Mouse (Mus musculus): ENCODE measurements at regions not wholly inside any gene's neighbourhood (a gene's known extent, or its start where the extent isn't known, plus 50 kb on each side); places are given as distances from the start of the nearest gene placed in this dataset.

DNA sequence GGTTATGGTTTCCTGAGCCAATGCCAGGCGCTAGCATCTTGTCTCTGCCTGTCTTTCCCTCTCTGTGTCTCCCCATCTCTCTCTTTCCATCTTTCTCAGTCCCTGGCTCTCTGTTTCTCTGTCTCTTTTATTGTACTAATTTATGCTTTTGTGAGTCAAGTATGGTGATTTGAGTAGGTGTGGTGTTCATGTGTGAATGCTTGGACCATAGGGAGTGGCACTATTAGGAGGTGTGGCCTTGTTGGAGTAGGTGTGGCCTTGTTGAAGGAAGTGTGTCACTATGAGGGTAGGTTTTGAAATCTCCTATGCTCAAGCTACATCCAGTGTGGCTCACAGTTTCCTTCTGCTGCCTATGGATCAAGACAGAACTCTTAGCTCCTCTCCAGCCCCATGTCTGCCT is 171.3 kb downstream of the Uaca start:
- H3K9ac ChIP-seq (ENCODE audit: insufficient read depth, low read depth), result no peak overlapping the region
- no peak for DNase-seq (ENCODE audit: extremely low read depth)
- peaks cover 0 to 7% of the 10 kb centered on the region in 2 experiments; a peak in 2 of 4 replicates for H3K4me1 ChIP-seq (ENCODE audit: control insufficient read depth in 1 of 2, insufficient read depth in 2 of 2)
- no peak overlapping the region for H3K4me2 ChIP-seq (ENCODE audit: insufficient read depth, low read depth, poor library complexity, severe bottlenecking)
- dilution Hi-C loops (cut with MboI; ENCODE audit: extremely low pct_ligation_motif_present, extremely low pct_unique_long_range_greater_than_20kb, low sequenced_read_pairs), result no loop called here
- in situ Hi-C loops (cut with MboI; ENCODE audit: low pct_ligation_motif_present, low pct_unique_long_range_greater_than_20kb, low sequenced_read_pairs), result no loop called here
- H3K27ac ChIP-seq (ENCODE audit: insufficient read depth, low read depth), result no peak overlapping the region
- H3K27me3 ChIP-seq (replicated peaks), result peaks cover 14% of the 10 kb centered on the region
- H3K4me3 ChIP-seq (replicated peaks in 1 of 3; ENCODE audit: low read depth in 2 of 3, low read length in 2 of 3, poor library complexity in 1 of 3), result no peak overlapping the region
- no peaks in the 10 kb centered on the region for H3K36me3 ChIP-seq (replicated peaks in 1 of 2; ENCODE audit: control insufficient read depth in 1 of 2, insufficient read depth in 1 of 2, low read length in 1 of 2)
- no peaks in the 10 kb centered on the region for H3K79me2 ChIP-seq (replicated peaks; ENCODE audit: control insufficient read depth, extremely low read depth, insufficient read depth, poor library complexity, severe bottlenecking)
- TF ChIP-seq RCOR1 (conservative IDR thresholded peaks at IDR 0.05; ENCODE audit: low read depth, low read length), result no peak
- no peak for TF ChIP-seq MYC (IDR thresholded peaks at IDR 0.05; ENCODE audit: low read depth, low read length)
- no peak for TF ChIP-seq ETS1 (conservative IDR thresholded peaks at IDR 0.05; ENCODE audit: low read depth, low read length)
- no peak for TF ChIP-seq ELF1 (IDR thresholded peaks at IDR 0.05; ENCODE audit: low read depth, low read length)
- TF ChIP-seq ZMIZ1 (IDR thresholded peaks at IDR 0.05; ENCODE audit: low read depth, low read length), result no peak
- no peak for TF ChIP-seq USF1 (IDR thresholded peaks at IDR 0.05; ENCODE audit: low read depth, low read length)
- TF ChIP-seq PAX5 (IDR thresholded peaks at IDR 0.05; ENCODE audit: low read length), result no peak
- TF ChIP-seq BHLHE40 (IDR thresholded peaks at IDR 0.05; ENCODE audit: low read depth, low read length), result no peak
- TF ChIP-seq ZNF384 (IDR thresholded peaks at IDR 0.05; ENCODE audit: low read depth, low read length), result no peak
- TF ChIP-seq CHD1 (IDR thresholded peaks at IDR 0.05; ENCODE audit: low read depth, low read length), result no peak
- TF ChIP-seq NRF1 (IDR thresholded peaks at IDR 0.05; ENCODE audit: low read depth, low read length), result no peak
- no peak for TF ChIP-seq E2F4 (IDR thresholded peaks at IDR 0.05; ENCODE audit: insufficient replicate concordance, low read depth, low read length)
- H3K9me3 ChIP-seq (replicated peaks; ENCODE audit: low read length), result peaks cover 3% of the 10 kb centered on the region

DNA sequence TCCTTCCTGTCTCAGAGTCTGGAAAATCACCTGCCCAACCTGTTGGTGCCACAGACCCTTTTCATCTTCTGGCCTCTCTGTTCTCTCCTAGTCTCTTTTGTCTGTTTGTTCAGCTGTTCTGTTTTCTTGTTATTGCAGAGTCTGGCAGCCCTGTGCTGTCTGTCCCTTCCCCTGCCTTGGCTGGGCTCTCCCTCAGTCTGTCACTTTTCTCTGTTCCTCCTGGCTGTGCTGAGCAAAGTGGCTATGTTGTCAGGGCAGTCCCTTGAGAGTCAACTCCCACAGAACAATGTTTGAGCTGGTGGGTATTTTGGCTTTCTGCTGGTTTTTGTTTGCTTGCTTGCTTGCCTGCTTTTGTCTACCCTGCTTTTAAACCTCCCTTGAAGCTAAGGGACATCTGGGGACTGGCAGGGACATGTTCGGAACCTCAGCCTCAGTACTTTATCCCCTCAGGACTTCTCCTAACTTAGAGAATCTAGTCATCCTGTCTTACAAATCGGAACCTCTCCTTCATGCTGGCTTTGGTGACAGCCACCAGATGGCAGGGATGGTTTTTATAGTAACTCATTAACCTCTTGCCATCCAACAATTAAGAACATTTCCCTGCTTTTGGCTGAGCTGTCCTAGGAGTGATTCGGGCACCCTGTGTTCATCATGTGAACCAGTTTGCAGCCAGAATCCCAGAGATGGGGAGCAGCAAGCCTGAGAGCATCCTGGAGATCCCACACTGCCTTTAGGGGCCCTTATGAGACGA is 174.1 kb downstream of the Uaca start:
- no peak overlapping the region for H3K4me2 ChIP-seq (ENCODE audit: insufficient read depth, low read depth, poor library complexity, severe bottlenecking)
- no peak overlapping the region for H3K9ac ChIP-seq (ENCODE audit: insufficient read depth, low read depth)
- dilution Hi-C loops (cut with MboI; ENCODE audit: extremely low pct_ligation_motif_present, extremely low pct_unique_long_range_greater_than_20kb, low sequenced_read_pairs), result no loop called here
- in situ Hi-C loops (cut with MboI; ENCODE audit: low pct_ligation_motif_present, low pct_unique_long_range_greater_than_20kb, low sequenced_read_pairs), result no loop called here
- no peaks in the 10 kb centered on the region for H3K79me2 ChIP-seq (replicated peaks; ENCODE audit: control insufficient read depth, extremely low read depth, insufficient read depth, poor library complexity, severe bottlenecking)
- TF ChIP-seq MAX (IDR thresholded peaks at IDR 0.05; ENCODE audit: low read length) (no peak), NRF1 (IDR thresholded peaks at IDR 0.05; ENCODE audit: low read depth, low read length) (no peak), NELFE (IDR thresholded peaks at IDR 0.05; ENCODE audit: low read depth, low read length) (no peak), CTCF (conservative IDR thresholded peaks at IDR 0.05 in 1 of 2, IDR thresholded peaks at IDR 0.05 in 1 of 2; ENCODE audit: low read depth in 2 of 2, low read length in 2 of 2) (peak in 1 of 2 experiments; percentile 20; a peak in 1 of 4 replicates), PAX5 (IDR thresholded peaks at IDR 0.05; ENCODE audit: low read length) (no peak), RCOR1 (conservative IDR thresholded peaks at IDR 0.05; ENCODE audit: low read depth, low read length) (no peak), ZC3H11A (IDR thresholded peaks at IDR 0.05; ENCODE audit: low read depth, low read length) (no peak)
- H3K27me3 ChIP-seq (replicated peaks), result peaks cover 11% of the 10 kb centered on the region
- H3K4me1 ChIP-seq (ENCODE audit: control insufficient read depth in 1 of 2, insufficient read depth in 2 of 2), result peaks cover 0 to 17% of the 10 kb centered on the region in 2 experiments; a peak in 2 of 4 replicates
- peaks cover 3% of the 10 kb centered on the region for H3K9me3 ChIP-seq (replicated peaks; ENCODE audit: low read length)
- no peak overlapping the region for H3K27ac ChIP-seq (ENCODE audit: insufficient read depth, low read depth)
- DNase-seq (ENCODE audit: extremely low read depth), result peak; percentile 33
- no peak overlapping the region for H3K4me3 ChIP-seq (replicated peaks in 1 of 3; ENCODE audit: low read depth in 2 of 3, low read length in 2 of 3, poor library complexity in 1 of 3)
- H3K36me3 ChIP-seq (replicated peaks in 1 of 2; ENCODE audit: control insufficient read depth in 1 of 2, insufficient read depth in 1 of 2, low read length in 1 of 2), result no peaks in the 10 kb centered on the region
